Mouse (Mus musculus) olfactory bulb, adult 2 months (tissue): ENCODE data around the gene Rab11fip4.

Source experiments
- CTCF ChIP-seq: fragments of 200-500 bp; IDR thresholded peaks from 2 replicates; pipeline ENCODE4 v1.5.1; 2012; ENCODE audit warnings: low read depth, mild to moderate bottlenecking, low read length, moderate library complexity; ENCODE audit not compliant: insufficient read depth
- POLR2A ChIP-seq: fragments of 200-500 bp; IDR thresholded peaks from 2 replicates; pipeline ENCODE4 v1.6.1; 2012; ENCODE audit warnings: mild to moderate bottlenecking, low read depth, low read length, moderate library complexity; ENCODE audit not compliant: insufficient read depth

GRCm38 (mm10) chr11:79675994-79676393 is 85.0 kb downstream of the Rab11fip4 start:
- no peak for TF ChIP-seq CTCF
- no peak for TF ChIP-seq POLR2A
